Mouse (Mus musculus): ENCODE measurements around the gene 4933415A04Rik. TPM values are rescaled to one million over a fixed set of nuclear protein-coding genes. Genes with fewer than 3 reads are reported as not detected.
A peak's percentile ranks its signal among the peaks of the same experiment; 100 is the strongest.

Gene 4933415A04Rik
- total RNA-seq (2021), result 1 to 10 TPM; 1.9 to 2.4 TPM
- long read RNA-seq, experiment 1, result 0 reads
- long read RNA-seq, experiment 2, result 0 reads

DNA sequence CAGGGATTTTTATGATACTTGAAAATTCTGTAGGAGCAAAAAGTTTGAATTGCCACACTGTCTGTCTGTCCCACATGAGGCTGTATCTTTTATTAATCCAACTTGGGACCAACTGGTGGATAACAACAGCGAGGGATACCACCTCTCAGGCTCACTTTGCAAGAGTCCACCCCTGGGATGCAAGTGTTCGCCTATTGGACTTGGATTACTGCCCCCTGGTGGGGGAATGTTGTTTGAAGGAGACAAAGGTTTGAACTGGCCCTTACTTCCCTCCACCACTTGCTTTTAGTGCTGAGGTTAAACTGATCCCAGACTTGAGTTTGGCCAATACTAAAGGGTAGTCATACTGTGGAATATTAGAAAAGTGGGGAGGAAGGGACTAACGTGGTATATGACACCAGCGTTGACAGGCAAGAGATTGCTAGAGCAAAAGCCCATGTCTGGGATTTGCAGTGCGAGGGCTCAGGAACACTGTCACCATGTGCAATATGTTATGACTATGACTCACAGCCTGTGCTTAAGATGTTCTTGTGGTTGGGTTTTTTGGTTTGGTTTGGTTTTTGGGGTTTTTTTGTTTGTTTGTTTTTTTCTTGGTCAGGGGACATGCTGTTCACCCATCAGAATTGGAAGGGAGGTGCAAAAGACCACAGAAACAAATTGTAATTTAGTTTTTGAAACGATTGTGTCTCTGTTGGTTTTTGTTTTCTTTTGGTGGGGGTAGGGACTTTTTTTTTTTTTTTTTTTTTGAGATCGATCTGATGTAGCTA is at the start of gene 4933415A04Rik:
4933415A04Rik (plus strand) TSS at position 717 of the 767 bp plus-strand sequence.
- Histone ChIP-seq H3K4me3 (no peak within 1 kb of the TSS), H3K27ac (peak within 1 kb of the TSS; percentile 57; the same call in 1 of the 2 replicates)
- DNase-seq (ENCODE audit: low spot score in 2 of 2), result peak; percentile 60 to 76
- peak; percentile 83 for TF ChIP-seq CTCF (conservative IDR thresholded peaks at IDR 0.05)

DNA sequence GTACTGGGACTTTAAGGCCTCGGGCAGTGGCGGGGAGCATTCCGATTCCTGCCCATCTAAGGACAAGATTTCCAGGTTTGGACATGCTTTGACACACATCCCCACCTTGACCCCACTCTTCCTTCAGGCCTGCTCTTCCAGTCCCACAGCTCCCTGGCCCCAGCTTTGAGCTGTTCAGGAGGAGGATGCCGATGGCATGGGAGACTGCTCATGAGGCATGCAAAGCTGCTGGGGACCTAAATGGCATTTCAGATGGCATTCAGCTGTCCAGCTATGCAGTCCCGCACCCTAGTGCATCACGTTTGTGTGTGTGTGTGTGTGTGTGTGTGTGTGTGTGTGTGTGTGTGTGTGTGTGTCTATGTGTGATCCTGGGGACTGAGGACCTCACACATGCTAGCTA is 49.8 kb upstream of the 4933415A04Rik start:
- Histone ChIP-seq H3K27ac (no peak overlapping the region), H3K4me3 (no peak overlapping the region)
- DNase-seq (ENCODE audit: low spot score in 2 of 2), result no peak
- no peak for TF ChIP-seq CTCF (conservative IDR thresholded peaks at IDR 0.05)

DNA sequence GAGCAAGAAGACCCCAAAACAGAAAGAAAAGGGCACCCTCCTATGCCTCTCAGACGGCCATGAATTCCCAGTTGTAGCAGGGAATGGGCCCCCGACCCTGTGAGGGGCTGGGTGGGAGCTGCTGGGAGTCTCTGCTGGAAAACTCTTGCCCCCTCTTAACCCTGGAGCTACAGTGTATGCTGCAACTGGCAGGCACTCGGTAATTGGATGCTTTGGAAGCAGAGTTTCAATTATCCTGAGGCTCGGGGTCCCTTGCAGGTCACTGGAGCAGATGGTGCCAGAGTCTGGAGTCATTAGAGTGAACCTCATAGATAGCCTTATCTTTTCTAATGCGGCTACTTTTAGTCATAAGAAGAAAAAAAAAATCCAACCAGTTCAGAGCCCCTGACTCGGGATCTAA is 47.0 kb upstream of the 4933415A04Rik start:
- DNase-seq (ENCODE audit: low spot score in 2 of 2), result no peak
- Histone ChIP-seq H3K4me3 (no peak overlapping the region), H3K27ac (no peak overlapping the region)
- no peak for TF ChIP-seq CTCF (conservative IDR thresholded peaks at IDR 0.05)

DNA sequence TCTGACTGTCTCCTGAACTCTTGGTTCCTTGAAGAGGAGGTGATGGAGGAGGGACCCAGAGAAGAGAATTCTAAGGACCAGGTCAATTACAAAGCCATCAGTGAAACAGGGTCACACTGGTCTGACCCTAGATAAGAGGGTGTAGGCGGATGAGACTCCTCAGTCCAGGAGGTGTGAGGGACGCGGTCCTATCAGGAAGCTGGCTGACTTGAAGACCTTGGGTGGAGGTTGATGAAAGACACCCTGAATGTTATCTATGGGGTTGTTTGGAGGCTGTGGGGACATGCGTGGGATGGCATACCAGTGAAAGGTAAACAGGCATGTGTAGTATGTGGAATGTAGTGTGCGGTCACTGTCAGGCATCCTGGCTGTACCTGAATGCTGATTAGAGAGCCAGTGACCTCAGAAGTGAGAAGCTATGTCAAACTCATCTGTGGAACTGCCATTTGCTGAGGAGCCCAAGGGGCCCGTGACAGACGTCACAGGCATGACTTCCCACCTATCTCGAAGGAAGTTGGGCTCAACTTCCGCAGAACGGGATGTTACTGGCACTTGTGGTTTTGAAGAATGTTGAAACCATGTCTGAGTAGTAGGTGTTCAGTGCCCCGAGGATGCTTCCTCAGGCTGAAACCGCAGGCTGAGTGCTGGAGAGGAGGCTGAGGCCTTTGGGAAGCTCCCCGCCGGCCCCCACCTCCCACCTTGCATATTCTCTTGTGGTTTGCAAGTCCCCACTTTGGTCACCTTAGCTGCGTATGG is 43.0 kb upstream of the 4933415A04Rik start:
- Histone ChIP-seq H3K27ac (no peak overlapping the region), H3K4me3 (no peak overlapping the region)
- DNase-seq (ENCODE audit: low spot score in 2 of 2), result no peak
- TF ChIP-seq CTCF (conservative IDR thresholded peaks at IDR 0.05), result no peak

DNA sequence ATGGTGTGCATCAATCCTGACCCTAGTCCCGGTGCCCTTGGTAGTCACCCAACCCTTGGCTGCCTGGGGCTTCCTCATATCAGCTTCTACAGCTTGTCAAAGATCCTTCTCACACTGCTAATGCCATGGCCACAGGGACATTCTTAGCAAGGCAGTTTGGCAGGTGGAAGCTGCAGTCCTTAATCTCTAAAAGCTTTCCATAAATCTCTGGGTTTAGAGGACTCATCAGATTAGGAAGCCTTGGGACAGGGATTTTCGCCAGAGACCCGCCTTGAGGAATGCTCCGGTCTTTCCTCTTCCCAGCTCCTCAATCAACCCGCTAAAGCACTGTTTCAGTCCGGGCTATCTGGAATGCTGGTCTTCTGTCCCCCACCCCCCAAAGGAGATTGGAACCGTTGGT is 42.0 kb upstream of the 4933415A04Rik start:
- Histone ChIP-seq H3K27ac (no peak overlapping the region), H3K4me3 (no peak overlapping the region)
- TF ChIP-seq CTCF (conservative IDR thresholded peaks at IDR 0.05), result no peak
- DNase-seq (ENCODE audit: low spot score in 2 of 2), result no peak

DNA sequence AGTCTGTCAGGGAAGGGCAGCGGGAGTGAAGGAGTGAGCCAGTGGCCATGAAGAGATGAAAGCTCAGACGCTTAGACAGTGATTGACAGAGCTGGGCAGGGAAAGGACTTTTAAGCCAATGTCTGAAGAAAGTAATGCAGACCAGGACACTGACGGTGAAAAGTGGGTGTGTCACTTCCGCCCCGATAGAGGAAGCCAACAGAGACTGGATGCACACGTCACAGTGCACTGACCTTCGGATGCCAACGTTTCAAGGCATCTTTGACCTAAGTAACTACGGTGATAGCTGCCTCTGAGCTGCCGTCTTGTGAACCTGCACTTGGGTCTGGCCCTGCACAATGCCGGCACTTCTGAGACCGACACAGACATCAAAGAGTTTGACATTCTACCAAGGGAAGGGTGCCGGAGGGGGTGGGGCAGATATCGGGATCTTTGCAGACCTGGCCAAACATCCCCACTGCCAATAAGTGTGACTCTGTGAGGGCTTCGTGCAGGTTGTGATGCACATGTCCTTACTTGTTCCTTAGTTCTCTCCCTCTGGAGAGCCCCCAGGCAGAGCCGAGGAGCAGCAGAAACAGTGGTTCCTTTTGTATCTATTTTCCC is 40.9 kb upstream of the 4933415A04Rik start:
- H3K27ac ChIP-seq, result no peak overlapping the region
- DNase-seq (ENCODE audit: low spot score in 2 of 2), result no peak
- no peak for TF ChIP-seq CTCF (conservative IDR thresholded peaks at IDR 0.05)
- H3K4me3 ChIP-seq, result no peak overlapping the region

DNA sequence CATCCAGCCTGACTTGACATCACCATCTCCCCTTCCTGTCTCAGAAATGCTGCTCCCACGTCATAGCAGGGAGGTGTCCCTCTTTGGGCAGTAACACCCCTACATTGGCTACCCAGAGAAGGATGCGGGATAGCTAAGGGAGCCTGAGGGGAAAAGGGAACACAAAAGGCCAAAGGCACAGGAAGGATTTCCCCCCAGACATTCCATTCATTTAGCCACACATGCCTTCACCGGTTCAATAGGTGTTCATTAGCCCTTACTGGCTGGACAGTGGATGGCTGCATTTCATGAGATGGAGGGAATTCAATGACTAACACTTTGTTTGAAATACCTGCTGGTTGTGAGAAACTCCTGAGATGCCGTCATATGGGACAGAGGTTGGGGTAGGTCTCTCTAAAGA is 40.2 kb upstream of the 4933415A04Rik start:
- H3K4me3 ChIP-seq, result no peak overlapping the region
- no peak for DNase-seq (ENCODE audit: low spot score in 2 of 2)
- no peak overlapping the region for H3K27ac ChIP-seq
- TF ChIP-seq CTCF (conservative IDR thresholded peaks at IDR 0.05), result no peak

DNA sequence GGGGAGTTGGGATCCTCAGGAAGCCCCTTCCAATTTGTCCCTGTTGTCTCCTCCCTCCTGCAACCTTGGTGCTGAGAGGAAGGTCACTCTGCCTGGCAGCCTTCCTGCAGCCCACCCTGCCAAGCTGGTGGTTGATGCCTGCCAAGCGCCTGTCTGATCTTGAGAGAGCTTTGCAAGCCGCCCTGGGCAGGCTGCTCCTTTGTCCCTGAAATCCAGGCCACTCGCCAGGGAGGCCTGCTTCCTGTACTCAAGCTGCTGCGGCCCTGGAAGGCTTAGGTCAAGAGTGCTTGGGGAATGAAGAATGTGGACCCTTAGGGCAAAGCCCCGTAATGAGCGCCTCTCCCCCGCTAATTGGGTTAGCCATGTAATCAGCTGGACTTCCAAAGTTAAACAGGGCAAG is 38.7 kb upstream of the 4933415A04Rik start:
- no peak for TF ChIP-seq CTCF (conservative IDR thresholded peaks at IDR 0.05)
- Histone ChIP-seq H3K4me3 (no peak overlapping the region), H3K27ac (peak overlapping the region; percentile 46; the same call in 1 of the 2 replicates)
- DNase-seq (ENCODE audit: low spot score in 2 of 2), result peak; percentile 63 to 79

DNA sequence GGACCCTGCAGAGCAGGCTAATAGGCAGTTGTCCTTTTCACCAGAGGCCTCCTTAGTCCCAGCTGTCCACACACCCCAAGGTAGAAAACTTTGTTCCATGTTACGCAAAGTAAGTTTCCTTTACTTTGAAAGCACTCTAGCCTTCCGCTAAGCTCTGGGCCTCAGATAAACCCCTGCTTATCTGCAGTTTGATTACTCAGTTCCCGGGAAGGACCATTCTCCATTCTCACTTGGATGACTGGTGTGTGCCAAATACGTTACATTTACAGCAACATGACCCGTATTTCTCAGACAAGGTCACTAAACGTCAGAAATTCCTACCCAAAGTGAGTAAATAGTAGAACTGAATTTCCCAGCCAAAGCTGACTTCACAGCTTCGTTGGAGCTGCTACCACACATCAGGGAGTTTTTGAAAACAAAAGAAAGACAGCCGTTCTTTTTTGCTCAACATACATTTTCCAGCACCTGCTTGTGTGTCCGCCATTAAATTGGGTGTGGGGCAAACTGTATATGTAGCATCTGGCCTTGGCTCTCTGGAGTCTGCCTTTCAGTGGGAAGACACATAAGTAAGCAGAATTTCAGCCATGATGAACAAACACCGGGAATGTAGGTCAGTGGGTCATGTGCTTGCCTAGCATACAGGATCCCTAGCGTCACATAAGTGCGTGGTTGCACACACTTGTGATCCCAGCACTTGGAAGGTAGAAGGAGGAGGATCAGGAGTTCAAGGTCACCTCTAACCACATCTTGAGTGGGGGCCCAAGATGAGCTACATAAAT is 38.0 kb upstream of the 4933415A04Rik start:
- Histone ChIP-seq H3K4me3 (no peak overlapping the region), H3K27ac (peak overlapping the region; percentile 46; the same call in 1 of the 2 replicates)
- no peak for TF ChIP-seq CTCF (conservative IDR thresholded peaks at IDR 0.05)
- DNase-seq (ENCODE audit: low spot score in 2 of 2), result no peak

DNA sequence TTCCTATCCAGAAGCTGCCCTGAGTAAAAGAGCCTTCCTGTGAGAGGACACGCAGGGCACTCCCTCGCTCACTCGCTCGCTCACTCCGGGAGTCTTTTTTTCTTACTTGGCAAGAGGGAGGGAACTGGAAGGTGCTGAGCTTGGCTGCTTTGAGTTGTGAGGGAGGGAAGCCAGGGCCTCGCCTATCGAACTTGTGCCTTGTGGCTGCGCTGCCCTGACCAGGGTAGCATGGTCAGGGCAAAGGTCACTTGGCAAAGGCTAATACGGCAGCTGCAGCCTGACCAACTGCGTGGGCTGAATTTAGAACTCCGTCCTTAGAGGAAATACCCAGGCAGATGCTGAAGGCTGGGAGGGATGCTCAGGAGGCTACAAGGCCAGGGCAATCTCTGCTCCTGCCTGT is 37.1 kb upstream of the 4933415A04Rik start:
- Histone ChIP-seq H3K27ac (0 out of 2 replicates have a peak overlapping the region, but pooled peaks have one; percentile 14), H3K4me3 (no peak overlapping the region)
- DNase-seq (ENCODE audit: low spot score in 2 of 2), result peak; percentile 25 to 29
- no peak for TF ChIP-seq CTCF (conservative IDR thresholded peaks at IDR 0.05)

DNA sequence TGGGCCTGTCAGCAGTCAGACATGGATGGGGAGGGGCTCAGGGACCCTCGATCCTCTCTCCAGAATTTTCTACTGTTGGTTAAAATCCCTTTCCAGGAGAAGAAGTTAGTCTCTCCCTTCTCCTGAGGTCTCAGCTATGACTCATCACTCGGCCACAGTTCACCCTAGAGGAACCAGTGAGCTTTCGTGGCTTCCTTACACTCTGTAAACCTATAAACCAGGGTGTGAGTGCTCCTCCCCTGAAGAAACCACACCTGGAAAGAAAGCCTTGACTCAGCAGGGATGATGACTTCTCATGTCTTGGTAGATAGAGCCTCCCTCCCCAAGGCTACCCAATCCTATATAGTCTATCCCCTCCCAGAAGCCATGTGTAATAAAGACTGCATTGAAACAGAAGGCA is 35.1 kb upstream of the 4933415A04Rik start:
- no peak for TF ChIP-seq CTCF (conservative IDR thresholded peaks at IDR 0.05)
- H3K27ac ChIP-seq, result no peak overlapping the region

DNA sequence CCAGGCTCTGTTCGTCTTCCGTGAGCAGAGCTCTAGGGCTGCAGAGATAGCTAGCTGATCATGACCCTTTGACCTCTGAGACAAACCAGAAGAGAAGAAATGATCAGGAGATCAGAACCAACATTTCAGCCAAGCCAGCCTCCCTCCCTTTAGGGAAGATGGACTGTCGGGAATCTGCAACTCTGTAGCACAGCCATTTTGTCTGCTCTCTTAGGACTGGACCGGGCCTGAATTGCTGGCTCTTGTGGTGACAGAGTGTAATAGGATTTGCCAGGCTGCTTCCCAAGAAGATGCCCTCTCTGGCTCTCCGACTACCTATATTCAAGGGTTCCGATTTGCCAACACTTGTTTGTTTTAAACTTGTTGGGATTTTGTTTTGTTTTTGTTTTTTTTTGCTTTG is 34.2 kb upstream of the 4933415A04Rik start:
- no peak for TF ChIP-seq CTCF (conservative IDR thresholded peaks at IDR 0.05)
- H3K4me3 ChIP-seq, result no peak overlapping the region
- DNase-seq (ENCODE audit: low spot score in 2 of 2), result no peak
- H3K27ac ChIP-seq, result no peak overlapping the region

More for the DNA sequence above, 35.1 kb upstream of the 4933415A04Rik start:
- no peak for DNase-seq (ENCODE audit: low spot score in 2 of 2)
- no peak overlapping the region for H3K4me3 ChIP-seq
